ENCODE assay signal across 16 mouse cellular contexts in genomic region chr3:68544811-68545210, GRCm38 (mm10).
DNase-seq lines count a peak whose midpoint lies in the region; ATAC-seq and TF ChIP-seq lines count a peak whose summit lies in the region.
"Had no signal": no experiment of that assay in that cellular context is flagged by ENCODE, and none has a peak within 500 bp of the region (broad histone marks: within the 10 kb centered on the region; RNA-seq: fewer than 3 reads in every experiment).

No protein-coding gene starts in this region.

- H3K9ac ChIP-seq in forebrain, postnatal 0 days = no peak overlapping the region
- H3K9ac ChIP-seq in forebrain, embryonic 11.5 days (ENCODE audit: low read length) = no peak overlapping the region
- H3K9ac ChIP-seq in midbrain, embryonic 11.5 days (ENCODE audit: low read length) = no peak overlapping the region
- H3K9ac ChIP-seq: embryonic facial prominence, embryonic 13.5 days; heart, embryonic 12.5 days; limb, embryonic 15.5 days; liver, postnatal 0 days had no signal

- no peak for DNase-seq in forebrain, postnatal 0 days
- no peak for DNase-seq in forebrain, embryonic 11.5 days (ENCODE audit: low spot score)
- DNase-seq in layer of hippocampus, adult 2 months (ENCODE audit: low spot score in 2 of 2) = no peak
- DNase-seq in layer of hippocampus, postnatal 25 days (ENCODE audit: extremely low spot score in 1 of 2, low spot score in 1 of 2) = no peak
- DNase-seq in midbrain, embryonic 11.5 days (ENCODE audit: low spot score, missing footprints) = no peak
- DNase-seq in retina, postnatal 1 day = peak; percentile 44
- no peak for DNase-seq in adrenal gland, adult 2 months
- no peak for DNase-seq in thymus, adult 2 months
- DNase-seq: cerebellum, adult 18-20 months; gastrocnemius, postnatal 25 days; kidney, adult 9 months; liver, postnatal 0 days; lung, postnatal 36 days had no signal

- ATAC-seq in forebrain, postnatal 0 days = 0 out of 2 replicates have a peak, but pooled peaks have one; percentile 12
- no peak for ATAC-seq in forebrain, embryonic 11.5 days (replicated peaks; ENCODE audit: low FRiP score)
- peak; percentile 49; the same call in 1 of the 2 replicates for ATAC-seq in midbrain, embryonic 11.5 days (ENCODE audit: low FRiP score)
- ATAC-seq: liver, postnatal 0 days had no signal

- TF ChIP-seq CTCF in forebrain, postnatal 0 days (IDR thresholded peaks at IDR 0.05; ENCODE audit: low read depth) = no peak
- TF ChIP-seq CTCF in layer of hippocampus, adult 2 months (conservative IDR thresholded peaks at IDR 0.05) = no peak
- no peak for TF ChIP-seq CTCF in thymus, adult 2 months (IDR thresholded peaks at IDR 0.05; ENCODE audit: borderline replicate concordance, control insufficient read depth, extremely low read depth, insufficient read depth, low read length, poor library complexity)

- H3K4me2 ChIP-seq in forebrain, postnatal 0 days (ENCODE audit: low read depth) = no peak overlapping the region
- H3K4me2 ChIP-seq in forebrain, embryonic 11.5 days (ENCODE audit: low read depth, low read length, severe bottlenecking) = no peak overlapping the region
- H3K4me2 ChIP-seq in midbrain, embryonic 11.5 days = no peak overlapping the region
- H3K4me2 ChIP-seq: embryonic facial prominence, embryonic 13.5 days; heart, embryonic 12.5 days; limb, embryonic 15.5 days had no signal

- no peaks in the 10 kb centered on the region for H3K9me3 ChIP-seq in forebrain, postnatal 0 days (ENCODE audit: low read length)
- H3K9me3 ChIP-seq in forebrain, embryonic 11.5 days (ENCODE audit: control insufficient read depth, low read length) = no peaks in the 10 kb centered on the region
- H3K9me3 ChIP-seq in midbrain, embryonic 11.5 days (ENCODE audit: control insufficient read depth, low read length) = no peaks in the 10 kb centered on the region
- H3K9me3 ChIP-seq: embryonic facial prominence, embryonic 13.5 days; heart, embryonic 12.5 days; limb, embryonic 15.5 days had no signal

- H3K27ac ChIP-seq in forebrain, postnatal 0 days (ENCODE audit: low read depth, low read length) = no peak overlapping the region
- H3K27ac ChIP-seq in forebrain, embryonic 11.5 days (ENCODE audit: low read depth, low read length) = no peak overlapping the region
- H3K27ac ChIP-seq in layer of hippocampus, adult 2 months = peak overlapping the region; percentile 75
- no peak overlapping the region for H3K27ac ChIP-seq in midbrain, embryonic 11.5 days (ENCODE audit: low read depth, low read length)
- no peak overlapping the region for H3K27ac ChIP-seq in thymus, adult 2 months (ENCODE audit: control insufficient read depth, insufficient read depth, low read length)
- H3K27ac ChIP-seq: embryonic facial prominence, embryonic 13.5 days; limb, embryonic 15.5 days had no signal

- peaks cover 13% of the 10 kb centered on the region; the same call in 1 of the 2 replicates for H3K4me1 ChIP-seq in forebrain, postnatal 0 days (ENCODE audit: insufficient read depth)
- H3K4me1 ChIP-seq in forebrain, embryonic 11.5 days (replicated peaks; ENCODE audit: control insufficient read depth, insufficient read depth, low read length) = peaks cover 7% of the 10 kb centered on the region; the same call in 1 of the 2 replicates
- 0 out of 2 replicates have a peak, but pooled peaks cover 2% of the 10 kb centered on the region for H3K4me1 ChIP-seq in midbrain, embryonic 11.5 days (ENCODE audit: control insufficient read depth, insufficient read depth, low read length)
- no peaks in the 10 kb centered on the region for H3K4me1 ChIP-seq in thymus, adult 2 months (replicated peaks; ENCODE audit: control insufficient read depth, insufficient read depth, low read length)

- no peaks in the 10 kb centered on the region for H3K27me3 ChIP-seq in forebrain, postnatal 0 days (ENCODE audit: insufficient read depth, low read length)
- H3K27me3 ChIP-seq in forebrain, embryonic 11.5 days (ENCODE audit: control insufficient read depth, insufficient read depth, low read length) = no peaks in the 10 kb centered on the region
- H3K27me3 ChIP-seq in midbrain, embryonic 11.5 days (ENCODE audit: control insufficient read depth, insufficient read depth, low read length) = no peaks in the 10 kb centered on the region
- no peaks in the 10 kb centered on the region for H3K27me3 ChIP-seq in thymus, adult 2 months (ENCODE audit: control insufficient read depth, insufficient read depth, low read length)
- H3K27me3 ChIP-seq: embryonic facial prominence, embryonic 13.5 days; heart, embryonic 12.5 days had no signal

- no peak for TF ChIP-seq POLR2A in thymus, adult 2 months (IDR thresholded peaks at IDR 0.05; ENCODE audit: control insufficient read depth, extremely low read depth, insufficient read depth, low read length, poor library complexity)

- no peaks in the 10 kb centered on the region for H3K36me3 ChIP-seq in forebrain, postnatal 0 days (ENCODE audit: insufficient read depth)
- H3K36me3 ChIP-seq in forebrain, embryonic 11.5 days (ENCODE audit: control insufficient read depth, insufficient read depth, low read length) = no peaks in the 10 kb centered on the region
- no peaks in the 10 kb centered on the region for H3K36me3 ChIP-seq in midbrain, embryonic 11.5 days (ENCODE audit: control insufficient read depth, insufficient read depth, low read length)
- no peaks in the 10 kb centered on the region for H3K36me3 ChIP-seq in thymus, adult 2 months (ENCODE audit: control insufficient read depth, insufficient read depth, low read length)
- H3K36me3 ChIP-seq: embryonic facial prominence, embryonic 13.5 days; heart, embryonic 12.5 days; limb, embryonic 15.5 days had no signal

- no peak overlapping the region for H3K4me3 ChIP-seq in forebrain, postnatal 0 days (ENCODE audit: low read depth, low read length)
- H3K4me3 ChIP-seq in forebrain, embryonic 11.5 days (ENCODE audit: low read depth, low read length) = no peak overlapping the region
- H3K4me3 ChIP-seq in layer of hippocampus, adult 2 months = no peak overlapping the region
- no peak overlapping the region for H3K4me3 ChIP-seq in midbrain, embryonic 11.5 days (ENCODE audit: low read depth, low read length)
- no peak overlapping the region for H3K4me3 ChIP-seq in thymus, adult 2 months (ENCODE audit: control insufficient read depth, insufficient read depth, low read length)
- H3K4me3 ChIP-seq: embryonic facial prominence, embryonic 13.5 days; heart, embryonic 12.5 days; limb, embryonic 15.5 days had no signal

- 71% methylated on average over 7 of the region's 7 CpGs for WGBS in forebrain, postnatal 0 days
- WGBS in forebrain, embryonic 11.5 days = 65% methylated on average over 7 of the region's 7 CpGs
- 49% methylated on average over 7 of the region's 7 CpGs for WGBS in midbrain, embryonic 11.5 days
- 85% methylated on average over 7 of the region's 7 CpGs for WGBS in thymus, adult 2 months
